Mouse (Mus musculus) brain, adult 2 months (tissue): ENCODE measurements around the gene Svs5.
A peak's percentile ranks its signal among the peaks of the same experiment; 100 is the strongest.
"Not testable (repeated sequence)": the region's sequence is repeated elsewhere in the genome, so short reads cannot be mapped to it uniquely, and the experiment has no call there.

Experiments used
- DNase-seq: peaks from one replicate; pipeline ENCODE4 v3.0.0; 2011; ENCODE audit warnings: low read depth, low spot score

The Svs5 gene

DNA sequence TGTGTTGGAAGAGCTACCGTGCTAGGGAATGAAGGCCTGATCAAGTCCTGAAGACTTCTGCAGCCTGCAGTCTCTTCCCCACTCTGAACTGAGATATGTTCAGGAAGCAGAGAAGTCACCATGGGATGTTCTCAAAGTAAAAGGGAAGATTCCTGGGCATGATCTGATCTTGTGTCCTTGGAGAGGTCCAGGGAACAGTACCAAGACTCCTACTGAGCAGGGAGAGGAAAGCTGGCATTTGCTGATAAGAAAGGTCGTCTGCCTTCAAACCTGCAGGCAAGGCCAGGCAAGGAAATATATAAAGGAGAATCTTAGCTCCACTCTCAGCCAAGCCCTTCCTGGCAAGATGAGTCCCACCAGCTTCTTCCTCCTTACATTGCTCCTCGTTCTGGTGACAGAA is at the start of gene Svs5:
Gene Svs5, plus strand, starts transcription at position 301 of the 400 bp plus-strand sequence.
- DNase-seq = not testable (repeated sequence)

DNA sequence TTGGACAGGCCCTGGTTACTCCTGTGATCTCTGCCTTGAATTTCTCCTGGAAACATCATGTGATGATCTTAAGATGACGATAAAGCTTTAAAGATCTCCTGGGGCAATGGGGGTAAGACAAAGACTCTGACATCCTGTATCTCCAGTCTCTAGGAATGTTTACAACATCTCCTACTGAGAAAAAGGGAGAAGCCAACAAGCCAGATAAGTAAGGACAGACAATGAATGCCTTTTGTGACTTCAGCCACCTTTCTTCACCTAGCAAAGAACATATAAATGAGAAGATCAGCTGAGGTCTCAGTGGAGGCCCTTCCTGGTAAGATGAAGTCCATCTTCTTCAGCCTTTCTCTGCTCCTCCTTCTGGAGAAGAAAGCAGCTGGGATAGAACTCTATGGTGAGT is 43.6 kb upstream of the Svs5 start, which contains the start of gene Svs3a:
Gene Svs3a, plus strand, starts transcription at position 301 of the 400 bp plus-strand sequence.
- not testable (repeated sequence) for DNase-seq

DNA sequence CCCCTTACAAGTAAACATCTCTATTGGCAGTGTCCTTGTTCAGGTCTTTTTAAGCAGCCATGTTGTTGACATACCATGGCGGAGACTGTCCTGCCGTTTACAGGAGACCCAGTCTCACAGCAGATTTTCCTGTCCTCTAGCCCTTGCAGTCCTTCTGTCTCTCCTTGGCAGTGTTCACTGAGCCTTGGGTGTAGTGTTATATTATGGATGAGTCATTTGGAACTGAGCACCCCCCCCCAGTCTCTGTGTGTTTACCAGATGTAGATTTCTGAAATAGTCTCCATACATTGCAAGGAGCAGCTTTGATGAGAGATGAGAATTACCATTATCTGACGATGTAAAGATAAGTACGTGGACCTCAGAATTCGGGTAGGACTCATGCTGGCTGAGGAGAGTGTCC is 19.9 kb upstream of the Svs5 start:
- peak; percentile 61 for DNase-seq

DNA sequence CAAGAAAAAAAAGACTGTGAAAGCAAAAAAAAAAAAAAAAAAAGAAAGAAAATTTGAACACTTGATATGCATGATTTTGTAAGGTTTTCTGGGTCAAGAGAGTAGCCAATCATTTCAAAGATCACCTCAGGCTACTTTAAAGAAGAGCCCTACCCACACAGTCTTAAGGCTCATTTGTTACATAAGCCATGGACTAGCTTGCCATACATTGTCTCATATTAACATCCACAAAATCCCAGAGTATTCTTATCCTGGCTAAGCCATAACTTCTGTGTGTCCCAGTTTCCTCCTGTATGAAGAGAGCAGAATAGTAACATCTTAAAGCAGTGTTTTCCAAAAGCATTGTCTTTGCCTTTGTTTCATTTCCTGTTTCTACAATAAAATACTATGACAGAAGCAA is 17.1 kb upstream of the Svs5 start:
- peak; percentile 32 for DNase-seq

DNA sequence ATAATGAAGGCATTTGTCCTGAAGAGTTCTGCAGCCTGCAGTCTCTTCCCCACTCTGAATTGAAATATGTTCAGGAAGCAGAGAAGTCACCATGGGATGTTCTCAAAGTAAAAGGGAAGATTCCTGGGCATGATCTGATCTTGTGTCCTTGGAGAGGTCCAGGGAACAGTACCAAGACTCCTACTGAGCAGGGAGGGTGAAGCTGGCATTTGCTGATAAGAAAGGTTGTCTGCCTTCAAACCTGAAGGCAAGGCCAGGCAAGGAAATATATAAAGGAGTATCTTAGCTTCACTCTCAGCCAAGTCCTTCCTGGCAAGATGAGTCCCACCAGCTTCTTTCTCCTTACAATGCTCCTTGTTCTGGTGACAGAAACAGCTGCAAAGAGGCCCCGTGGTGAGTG is 16.1 kb upstream of the Svs5 start, which contains the start of gene Svs6:
Gene Svs6, plus strand, starts transcription at position 301 of the 400 bp plus-strand sequence.
- not testable (repeated sequence) for DNase-seq

DNA sequence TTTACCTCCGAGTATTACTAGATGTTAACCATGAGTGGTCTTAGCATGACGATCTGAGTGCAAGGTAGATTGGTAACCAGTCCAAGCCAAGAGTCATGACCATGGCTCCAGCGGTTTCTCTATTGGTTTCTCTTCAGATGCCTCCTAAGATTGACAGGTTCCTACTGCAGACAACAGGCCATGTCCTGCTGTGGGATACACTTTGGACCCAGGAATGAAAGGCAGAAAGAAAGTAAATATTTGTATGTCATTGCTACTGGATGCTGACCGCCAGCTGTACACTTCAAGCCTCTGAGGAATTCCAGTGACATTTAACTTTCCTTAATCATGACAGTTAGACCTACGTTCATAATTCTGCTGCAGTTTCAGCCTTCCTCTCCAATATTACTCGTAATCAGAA is 11.6 kb upstream of the Svs5 start:
- no peak for DNase-seq

DNA sequence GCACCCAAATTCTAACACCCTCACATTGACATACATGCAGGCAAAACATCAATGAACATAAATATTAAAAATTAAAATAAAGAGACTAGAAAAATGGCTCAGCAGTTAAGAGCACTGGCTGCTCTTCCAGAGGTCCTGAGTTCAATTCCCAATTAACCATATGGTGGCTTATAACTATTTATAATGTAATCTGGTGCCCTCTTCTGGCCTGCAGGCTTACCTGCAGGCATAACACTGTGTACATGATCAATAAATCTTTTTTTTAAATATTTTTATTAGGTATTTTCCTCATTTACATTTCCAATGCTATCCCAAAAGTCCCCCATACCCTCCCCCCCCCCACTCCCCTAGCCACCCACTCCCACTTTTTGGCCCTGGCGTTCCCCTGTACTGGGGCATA is 11.2 kb downstream of the Svs5 start:
- DNase-seq = not testable (repeated sequence)

DNA sequence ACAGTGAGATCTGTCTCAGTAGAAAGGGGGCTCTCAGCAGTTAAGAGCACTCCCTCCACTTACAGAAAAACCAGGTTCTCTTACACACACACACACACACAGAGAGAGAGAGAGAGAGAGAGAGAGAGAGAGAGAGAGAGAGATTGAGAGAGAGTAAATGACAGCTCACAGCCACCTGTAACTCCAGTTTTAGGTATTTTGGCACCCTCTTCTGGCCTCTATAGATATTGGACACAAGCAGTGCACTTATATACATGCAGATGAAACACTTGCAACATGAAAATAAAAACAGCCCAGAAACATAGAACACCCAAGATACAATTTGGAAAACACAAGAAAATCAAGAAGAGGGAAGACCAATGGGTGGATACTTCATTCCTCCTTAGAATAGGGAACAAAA is 15.2 kb downstream of the Svs5 start:
- DNase-seq = peak; percentile 8

DNA sequence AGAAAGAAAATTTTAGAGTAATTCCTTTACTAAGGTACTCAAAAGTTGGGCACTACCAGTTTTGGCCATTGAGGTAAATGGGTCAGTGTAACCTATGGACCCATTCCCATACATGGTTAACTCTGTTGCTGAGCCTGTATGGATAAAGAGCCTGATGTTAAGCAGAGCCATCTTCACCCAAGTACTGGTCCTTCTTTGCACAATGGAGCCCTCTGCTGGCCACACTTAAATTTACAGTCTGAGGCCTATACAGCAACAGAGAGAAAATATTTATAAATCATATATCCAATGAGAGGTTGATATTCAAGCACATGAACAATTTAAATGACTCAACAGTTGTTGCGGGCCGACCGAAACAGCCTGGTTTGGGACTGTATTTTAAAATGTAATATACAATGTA is 16.4 kb downstream of the Svs5 start:
- peak; percentile 16 for DNase-seq

DNA sequence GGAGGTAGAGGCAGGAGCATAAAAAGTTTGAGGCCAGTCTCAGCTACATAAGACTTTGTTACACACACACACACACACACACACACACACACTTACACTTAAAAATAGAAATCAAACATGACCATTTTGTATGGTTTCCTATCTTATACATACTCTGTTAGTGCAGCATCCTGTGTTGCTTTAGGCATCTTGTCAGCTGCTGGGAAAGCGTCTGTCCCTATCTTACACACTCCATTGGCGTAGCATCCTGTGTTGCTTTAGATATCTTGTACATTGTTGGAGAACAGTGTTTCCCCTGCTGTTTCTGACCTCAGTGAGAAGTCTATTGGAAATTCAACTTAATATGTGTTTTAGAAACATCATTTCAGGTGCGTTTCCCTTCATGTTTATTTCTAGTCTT is 20.2 kb downstream of the Svs5 start:
- DNase-seq = no peak

DNA sequence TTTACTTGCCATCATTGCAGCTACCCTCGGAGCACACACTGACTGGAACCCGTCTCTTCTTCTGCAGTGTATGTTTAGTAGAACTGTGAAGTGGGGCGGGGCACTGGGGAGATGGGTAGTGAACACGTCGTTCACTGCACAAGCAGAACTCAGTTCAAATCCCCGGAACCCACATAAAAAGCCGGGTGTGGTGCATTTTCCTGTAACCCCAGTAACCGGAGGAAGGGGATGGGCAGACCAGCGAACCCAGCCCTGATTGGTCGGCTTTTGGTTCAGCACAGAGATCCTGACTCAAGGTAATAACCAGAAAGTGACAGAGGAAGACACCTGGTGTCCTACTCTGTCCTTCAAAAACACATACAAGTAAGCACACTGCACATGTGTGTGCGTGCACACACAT is 20.8 kb downstream of the Svs5 start:
- DNase-seq = no peak

DNA sequence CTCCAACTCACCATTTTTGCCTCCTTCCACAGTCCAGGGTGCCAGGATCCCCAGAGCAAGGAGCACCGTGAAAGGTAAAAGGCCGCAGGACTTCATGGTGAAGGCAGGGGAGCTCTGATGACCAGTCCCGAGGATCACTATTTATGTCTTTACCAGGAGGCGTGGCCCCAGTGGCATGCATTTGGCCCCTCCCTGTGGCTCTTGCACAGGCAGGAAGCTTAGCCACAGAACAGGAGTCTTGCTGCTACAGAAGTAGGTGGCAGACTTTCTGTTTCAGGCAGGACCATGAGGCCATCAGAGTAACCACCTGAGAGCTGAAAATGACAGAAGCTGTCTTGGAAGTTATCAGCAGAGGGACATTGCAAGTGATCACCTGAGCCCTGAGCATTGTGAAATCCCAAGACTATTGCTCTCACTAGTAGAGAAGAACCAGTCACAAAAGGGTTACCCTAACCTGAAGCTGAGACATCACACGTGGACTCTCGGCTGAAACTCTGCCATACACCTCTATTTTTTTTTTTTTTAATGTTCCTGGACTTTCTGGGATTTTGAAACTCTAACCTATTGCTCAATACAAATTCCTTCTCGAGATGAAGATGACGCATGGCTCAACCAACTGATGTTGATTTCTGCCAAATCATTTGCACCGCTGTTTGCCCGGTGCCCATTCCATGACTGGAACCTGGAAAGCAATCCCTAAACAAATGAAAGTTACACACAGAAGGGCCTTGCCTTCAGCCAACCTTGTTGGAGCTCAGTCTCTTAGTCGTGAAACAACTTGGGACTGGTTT is 23.8 kb downstream of the Svs5 start:
- DNase-seq = no peak

DNA sequence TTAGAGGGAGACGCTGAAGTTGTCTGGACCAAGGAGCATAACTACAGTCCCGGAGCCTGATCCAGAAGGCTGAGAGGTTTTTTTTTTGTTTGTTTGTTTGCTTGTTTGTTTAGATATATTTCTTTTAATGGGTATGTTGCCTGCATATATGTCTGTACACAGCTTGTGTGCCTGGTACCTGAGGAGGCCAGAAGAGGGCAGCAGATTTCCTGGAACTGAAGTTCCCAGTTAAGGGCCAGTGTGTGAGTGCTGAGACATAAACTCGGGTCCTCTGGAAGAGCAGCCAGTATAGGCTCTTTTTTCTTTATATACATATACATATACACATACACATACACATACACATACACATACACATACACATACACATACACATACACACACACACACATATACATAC is 25.8 kb downstream of the Svs5 start:
- DNase-seq = peak; percentile 10

DNA sequence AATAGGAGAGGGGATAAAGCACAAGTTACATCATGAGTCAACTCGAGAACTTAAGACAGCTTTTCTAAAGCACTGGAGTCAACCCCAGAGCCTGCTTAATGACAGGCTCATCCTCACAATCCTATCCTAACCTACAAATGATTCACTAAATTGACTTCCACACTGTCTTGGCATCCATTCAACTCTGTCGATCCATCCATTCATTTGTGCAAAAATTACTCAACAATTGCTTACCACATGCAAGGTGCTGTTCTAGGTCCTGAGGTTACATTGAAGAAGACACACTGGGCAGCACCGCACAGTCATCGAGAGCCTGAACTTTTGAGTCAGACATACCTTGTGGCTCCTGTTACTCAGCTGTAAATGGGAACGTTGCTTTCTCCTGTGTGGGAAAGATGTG is 26.5 kb downstream of the Svs5 start:
- no peak for DNase-seq

DNA sequence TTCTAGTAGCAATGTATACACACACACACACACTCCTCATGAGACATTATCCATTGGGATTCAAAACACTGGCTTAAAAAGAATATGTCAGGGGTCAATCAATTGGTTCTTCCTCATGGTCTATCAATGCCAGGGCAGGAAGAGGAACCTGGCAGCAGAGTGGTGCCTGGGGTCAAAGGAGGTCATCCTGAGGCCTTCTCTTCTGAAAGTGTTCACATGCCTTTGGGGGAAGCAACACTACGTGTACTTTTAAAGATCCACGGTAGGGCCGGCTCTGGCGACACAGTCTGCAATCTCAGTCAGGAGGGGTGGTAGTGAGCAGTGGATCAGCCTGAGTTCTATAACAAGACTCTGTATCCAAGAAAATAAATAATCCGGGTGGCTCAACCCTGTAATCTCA is 27.1 kb downstream of the Svs5 start:
- no peak for DNase-seq

DNA sequence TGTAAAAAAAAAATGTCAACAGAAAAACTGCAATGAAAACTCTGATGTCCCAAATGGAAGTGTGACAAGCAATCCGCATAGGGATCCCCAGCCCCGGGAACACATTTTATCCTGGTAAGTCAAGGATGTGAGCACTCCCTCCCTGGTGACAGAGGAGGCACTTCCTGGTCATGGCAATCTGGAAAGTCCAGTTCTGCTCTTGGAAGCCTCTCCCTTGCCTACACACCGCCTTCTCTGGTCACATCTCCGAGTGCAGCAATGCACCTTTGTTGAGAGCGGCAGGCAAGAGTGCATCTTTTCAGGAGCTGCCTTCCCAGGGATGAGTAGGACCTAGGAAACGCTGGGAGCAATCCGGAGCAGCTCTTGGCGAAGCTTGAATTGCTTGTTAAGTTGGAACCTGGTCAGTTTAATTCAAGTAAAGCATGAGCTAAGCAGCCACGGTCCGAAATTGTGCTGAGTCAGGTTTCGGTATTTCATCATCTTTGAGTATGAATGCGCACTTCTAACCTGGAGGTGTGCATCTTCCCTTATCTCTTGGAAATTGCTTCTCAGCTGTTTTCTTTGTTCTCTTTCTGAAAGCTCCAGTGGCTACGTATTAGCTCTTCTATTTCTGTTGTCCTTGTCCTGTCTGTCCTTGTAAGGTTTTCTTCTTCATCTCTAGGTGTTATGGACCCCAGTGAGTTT is 28.6 kb downstream of the Svs5 start:
- no peak for DNase-seq

DNA sequence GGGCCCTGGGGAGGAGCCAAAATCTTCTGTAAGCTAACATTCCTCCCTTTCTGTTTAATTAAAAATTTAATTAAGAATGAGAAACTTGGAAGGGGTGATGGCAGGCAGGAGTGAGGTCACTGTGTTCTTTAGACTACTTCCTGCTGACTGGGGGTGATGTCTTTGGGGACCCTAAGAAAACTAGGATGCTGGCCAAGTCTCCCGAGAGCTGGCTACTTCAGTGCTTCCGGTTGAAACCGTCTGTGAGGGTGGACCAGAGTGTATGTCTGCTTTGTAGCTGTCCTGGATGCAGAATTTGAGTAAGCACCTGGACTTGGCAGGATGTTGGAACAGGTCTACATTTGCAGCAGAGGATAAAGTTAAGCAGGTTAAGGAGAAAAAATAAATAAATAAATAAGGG is 34.4 kb downstream of the Svs5 start:
- DNase-seq = no peak

DNA sequence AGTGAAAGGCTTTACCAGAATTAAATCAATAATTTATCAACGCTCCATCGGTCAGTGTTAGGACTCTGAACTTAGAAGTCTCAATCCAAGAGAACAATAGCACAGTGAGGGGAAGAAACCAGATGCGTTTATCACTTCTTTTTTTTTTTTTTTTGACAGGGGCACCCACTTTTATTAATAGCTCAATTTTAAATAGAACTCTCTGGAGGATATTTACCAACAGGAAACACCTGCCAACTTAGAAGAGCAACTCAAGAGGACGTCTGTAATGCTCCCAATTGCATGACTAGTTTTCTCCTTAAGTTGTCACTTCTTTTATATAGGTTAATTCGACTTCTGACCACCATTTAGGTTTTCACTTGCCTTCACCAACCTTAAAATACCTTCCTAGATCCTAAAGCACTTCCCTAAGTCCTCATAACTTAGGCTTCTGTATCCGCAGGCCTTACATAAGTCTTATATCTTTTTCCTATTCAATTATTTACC is 36.1 kb downstream of the Svs5 start:
- DNase-seq = no peak

DNA sequence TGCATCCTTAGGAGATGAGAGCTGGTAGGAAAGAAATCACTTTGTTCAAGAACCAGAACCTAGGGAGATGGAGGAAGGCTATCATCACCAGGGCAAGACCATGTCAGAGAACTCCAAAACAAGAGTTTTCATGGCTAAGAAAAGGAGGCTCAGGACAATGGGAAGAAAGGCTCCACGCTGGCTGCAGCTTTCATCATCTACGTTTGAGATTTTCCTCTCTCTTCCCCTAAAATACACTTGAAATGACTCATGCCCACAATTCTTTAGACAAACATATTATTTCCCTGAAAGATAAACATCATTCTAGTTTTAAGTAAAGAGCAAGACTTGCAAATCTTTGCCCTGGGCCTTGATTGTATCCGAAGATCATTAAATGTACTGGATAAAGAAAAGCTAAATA is 38.8 kb downstream of the Svs5 start:
- no peak for DNase-seq

DNA sequence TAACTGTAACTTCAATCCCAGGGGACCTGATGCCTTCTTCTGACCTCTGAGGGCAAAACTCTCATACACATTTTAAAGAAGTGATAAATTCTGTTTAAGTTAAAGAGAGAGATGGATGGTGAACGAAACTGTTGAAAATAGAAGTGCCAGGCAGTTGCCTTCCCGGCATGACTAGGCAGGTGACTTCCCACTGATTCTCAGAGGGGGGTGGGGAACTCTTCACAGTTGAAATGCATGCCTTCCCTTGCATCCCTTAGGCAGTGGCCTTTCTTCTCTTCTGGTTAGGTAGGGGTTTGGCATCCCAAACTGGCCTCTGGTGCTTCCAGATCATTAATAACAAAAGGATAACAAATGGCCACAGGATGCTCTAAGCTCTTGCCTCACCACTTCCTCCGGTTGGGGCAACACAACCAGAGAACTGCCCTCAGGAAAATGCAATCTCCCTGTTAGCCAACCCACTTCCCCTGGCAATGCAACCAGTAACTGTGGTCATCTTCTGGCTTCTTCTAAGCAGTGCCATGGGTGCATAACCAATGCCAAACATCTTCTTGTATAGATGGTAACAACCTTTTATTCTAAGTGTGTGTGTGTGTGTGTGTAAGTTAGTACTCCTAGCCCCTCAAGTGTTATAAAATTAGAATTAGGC is 40.0 kb downstream of the Svs5 start:
- no peak for DNase-seq

DNA sequence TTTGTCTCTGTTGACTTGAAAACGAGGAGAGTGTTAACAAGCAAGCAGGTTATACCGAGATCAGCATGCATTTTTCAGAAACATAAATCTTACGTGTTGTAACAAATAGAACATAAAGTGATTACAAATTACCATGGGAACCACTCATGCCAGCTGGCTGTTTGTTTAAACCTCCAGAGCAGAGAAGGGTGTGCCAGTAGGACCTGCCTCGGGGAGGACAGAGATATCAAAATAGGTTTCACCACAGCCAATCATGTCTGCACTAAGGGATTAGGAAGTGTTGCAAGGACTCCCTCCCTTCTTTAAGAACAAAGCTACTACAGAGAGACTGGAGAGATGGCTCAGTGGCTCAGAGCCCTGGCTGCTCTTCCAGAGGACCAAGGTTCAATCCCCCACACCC is 40.6 kb downstream of the Svs5 start:
- DNase-seq = peak; percentile 22
